Mouse (Mus musculus) kidney, postnatal 36 days (tissue): ENCODE results near the gene Lair1.

Experiments used
- DNase-seq, 2 experiments: peaks; one replicate each; pipeline ENCODE4 v3.0.0; 2021 to 2022; ENCODE audit warnings: mixed read lengths in 2 of 2

Gene Lair1

DNA sequence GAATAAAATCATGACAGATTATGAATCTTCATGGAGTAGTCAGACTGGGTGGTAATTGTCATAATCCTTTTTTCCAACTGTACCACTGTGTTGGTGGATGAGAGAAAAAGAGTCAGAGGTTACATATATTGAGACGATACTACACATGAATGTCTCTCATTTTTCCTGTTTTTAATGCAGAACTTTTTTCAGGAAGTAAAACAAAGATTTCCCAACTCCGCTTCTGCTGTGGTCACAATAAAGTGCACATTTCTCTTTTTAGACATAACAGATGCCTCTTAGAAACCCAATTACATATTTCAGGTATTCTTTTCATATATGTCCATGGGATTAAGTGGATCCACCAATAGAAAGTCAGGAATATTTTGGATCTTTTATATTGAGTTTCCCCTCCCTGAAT lies 101.0 kb downstream of the Lair1 start:
- no peak for DNase-seq

DNA sequence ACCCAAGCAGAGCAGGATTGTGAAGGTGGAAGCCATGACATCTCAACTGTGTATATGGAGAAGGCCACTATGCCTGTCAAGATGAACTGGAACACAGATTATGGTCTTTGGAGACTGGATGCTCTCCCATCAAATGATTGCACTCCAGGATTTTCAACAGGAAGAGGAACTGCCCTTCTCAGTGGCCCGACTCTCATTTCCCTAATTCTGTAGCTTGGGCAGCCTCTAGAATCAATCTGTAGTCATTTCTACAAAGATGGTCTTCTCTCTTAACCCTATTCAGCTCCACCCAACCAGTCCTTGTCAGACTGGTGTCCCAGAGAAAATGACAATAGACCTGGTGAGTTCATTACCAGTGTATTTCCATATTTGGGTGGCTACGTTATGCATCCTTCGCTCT lies 105.6 kb downstream of the Lair1 start:
- DNase-seq = no peak
